Mouse (Mus musculus) frontal cortex, postnatal 10 days (tissue): ENCODE results near the gene Smr2.
"Not testable (repeated sequence)": the region's sequence is repeated elsewhere in the genome, so short reads cannot be mapped to it uniquely, and the experiment has no call there.

Experiments
- DNase-seq, 2 experiments: peaks; one replicate each; pipeline ENCODE4 v3.0.0; 2022; ENCODE audit warnings: low spot score in 2 of 2, mixed read lengths in 1 of 2

Smr2 gene

GRCm38 (mm10) chr5:88086256-88086655 is at the start of gene Smr2:
Gene Smr2, plus strand, starts transcription at chr5:88086556.
- not testable (repeated sequence) for DNase-seq

- DNase-seq, result no peak
Observed at GRCm38 (mm10) chr5:88111430-88111829, 25.1 kb downstream of the Smr2 start, which contains the start of gene Gm11116. Gene Gm11116, minus strand, starts transcription at chr5:88111530.

- DNase-seq, result no peak
Observed at GRCm38 (mm10) chr5:88153999-88154398, 67.6 kb downstream of the Smr2 start, which contains the start of gene Gm11115. Gene Gm11115, minus strand, starts transcription at chr5:88154099.
